Mouse (Mus musculus): ENCODE data around the gene Cwc27. TPM values are rescaled to one million over a fixed set of nuclear protein-coding genes. Genes with fewer than 3 reads are reported as not detected.

Cwc27 gene
- polyA plus RNA-seq, 1 experiment from 2014 or later, result 7.0 TPM

DNA sequence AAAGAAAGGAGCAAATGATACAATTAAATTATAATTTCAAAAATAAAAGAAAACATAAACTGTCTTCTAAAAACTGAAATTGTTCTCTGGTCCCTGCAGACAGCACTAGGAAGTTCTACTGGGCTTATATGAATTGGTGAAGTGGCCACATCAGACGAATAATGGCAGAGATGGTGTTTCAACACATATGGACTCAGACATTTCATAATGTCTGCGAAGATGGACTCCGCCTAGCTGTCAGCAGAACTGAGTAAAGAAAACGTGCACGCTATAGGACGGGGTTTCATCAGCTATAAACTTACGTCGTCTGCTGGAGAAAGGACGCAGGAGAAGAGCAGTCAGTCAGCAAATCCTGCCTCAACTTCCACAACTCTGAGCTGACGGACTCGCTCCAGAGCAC is 187.3 kb downstream of the Cwc27 start:
- no peak overlapping the region for H3K4me2 ChIP-seq (ENCODE audit: low read depth, low read length)
- H3K27ac ChIP-seq (ENCODE audit: low read length), result no peak overlapping the region
- H3K27me3 ChIP-seq (ENCODE audit: control insufficient read depth, insufficient read depth, low read depth, low read length), result no peaks in the 10 kb centered on the region
- no peak for ATAC-seq (ENCODE audit: low read depth)
- no peaks in the 10 kb centered on the region for H3K36me3 ChIP-seq (ENCODE audit: control insufficient read depth, insufficient read depth)
- WGBS (ENCODE audit: insufficient replicate concordance), result 84% methylated on average over 11 of the region's 11 CpGs
- H3K9me3 ChIP-seq (replicated peaks; ENCODE audit: control insufficient read depth, low read length), result no peaks in the 10 kb centered on the region
- no peak overlapping the region for H3K4me3 ChIP-seq (ENCODE audit: low read depth, low read length)
- H3K4me1 ChIP-seq (ENCODE audit: control insufficient read depth, low read depth, low read length), result peaks cover 4% of the 10 kb centered on the region; the same call in 1 of the 2 replicates
- no peak overlapping the region for H3K9ac ChIP-seq (ENCODE audit: low read depth, low read length)

DNA sequence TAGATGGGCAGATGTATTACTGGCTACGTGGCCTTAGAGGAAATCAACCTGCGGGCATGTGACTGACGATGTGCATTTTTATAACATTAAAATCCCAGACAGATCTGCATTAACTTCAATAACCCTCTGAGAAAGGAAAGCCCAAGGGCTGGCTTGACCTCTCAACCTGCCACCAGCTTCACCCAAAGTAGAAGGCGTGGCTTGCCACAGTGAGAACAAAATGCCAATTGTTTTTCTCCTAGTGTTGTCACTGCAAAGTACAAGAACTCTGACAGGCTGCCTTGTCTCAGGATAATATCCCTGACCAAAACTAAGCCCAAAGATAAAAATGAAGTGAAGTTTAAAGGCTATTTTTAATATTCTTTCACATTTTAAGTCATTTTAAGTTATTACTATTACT is 188.9 kb downstream of the Cwc27 start:
- Histone ChIP-seq H3K4me3 (ENCODE audit: low read depth, low read length) (no peak overlapping the region), H3K9ac (ENCODE audit: low read depth, low read length) (no peak overlapping the region), H3K4me2 (ENCODE audit: low read depth, low read length) (no peak overlapping the region), H3K27ac (ENCODE audit: low read length) (no peak overlapping the region), H3K4me1 (ENCODE audit: control insufficient read depth, low read depth, low read length) (peaks cover 4% of the 10 kb centered on the region; the same call in 1 of the 2 replicates), H3K36me3 (ENCODE audit: control insufficient read depth, insufficient read depth) (no peaks in the 10 kb centered on the region), H3K27me3 (ENCODE audit: control insufficient read depth, insufficient read depth, low read depth, low read length) (no peaks in the 10 kb centered on the region), H3K9me3 (replicated peaks; ENCODE audit: control insufficient read depth, low read length) (no peaks in the 10 kb centered on the region)
- no peak for ATAC-seq (ENCODE audit: low read depth)
- WGBS (ENCODE audit: insufficient replicate concordance), result 70% methylated on average over 4 of the region's 4 CpGs

DNA sequence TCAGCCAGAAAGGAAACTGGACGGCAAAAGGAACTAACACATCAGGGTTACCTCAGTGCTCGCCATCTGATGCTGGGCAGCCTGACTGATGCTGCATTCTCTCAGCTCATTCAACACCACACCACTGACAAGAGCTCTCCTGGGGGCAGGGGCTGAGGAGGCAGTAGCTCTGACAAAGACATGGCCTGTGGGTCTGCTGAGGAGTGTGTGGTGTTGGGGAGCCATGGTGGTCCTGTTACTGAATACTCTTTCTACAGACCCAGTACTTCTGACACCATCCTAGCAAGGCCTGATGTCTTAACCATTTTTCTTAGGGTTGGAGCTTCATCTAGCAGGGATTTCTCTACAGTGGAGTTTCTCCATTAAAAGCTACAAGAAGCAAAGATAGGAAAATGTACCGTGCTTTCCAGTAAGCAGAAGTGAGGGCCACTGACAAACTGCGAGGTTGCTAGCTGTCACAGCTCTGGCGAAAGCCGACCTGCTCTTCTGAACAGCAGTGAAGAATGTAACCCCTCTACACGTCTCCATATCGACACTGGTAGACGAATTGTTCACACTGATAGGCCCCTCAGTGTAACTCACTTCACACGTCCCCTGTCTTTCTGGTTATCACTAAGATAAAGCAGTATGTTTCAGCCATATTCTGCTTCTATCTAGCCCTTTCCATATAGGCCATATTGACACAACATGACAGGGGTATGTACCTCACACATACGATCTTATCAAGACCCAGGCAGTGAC is 189.6 kb downstream of the Cwc27 start:
- Histone ChIP-seq H3K4me2 (ENCODE audit: low read depth, low read length) (no peak overlapping the region), H3K27me3 (ENCODE audit: control insufficient read depth, insufficient read depth, low read depth, low read length) (no peaks in the 10 kb centered on the region), H3K4me1 (ENCODE audit: control insufficient read depth, low read depth, low read length) (peaks cover 4% of the 10 kb centered on the region; the same call in 1 of the 2 replicates), H3K27ac (ENCODE audit: low read length) (no peak overlapping the region), H3K9ac (ENCODE audit: low read depth, low read length) (no peak overlapping the region), H3K36me3 (ENCODE audit: control insufficient read depth, insufficient read depth) (no peaks in the 10 kb centered on the region), H3K4me3 (ENCODE audit: low read depth, low read length) (no peak overlapping the region), H3K9me3 (replicated peaks; ENCODE audit: control insufficient read depth, low read length) (no peaks in the 10 kb centered on the region)
- WGBS (ENCODE audit: insufficient replicate concordance), result 47% methylated on average over 11 of the region's 11 CpGs
- peak; percentile 70 for ATAC-seq (ENCODE audit: low read depth)

DNA sequence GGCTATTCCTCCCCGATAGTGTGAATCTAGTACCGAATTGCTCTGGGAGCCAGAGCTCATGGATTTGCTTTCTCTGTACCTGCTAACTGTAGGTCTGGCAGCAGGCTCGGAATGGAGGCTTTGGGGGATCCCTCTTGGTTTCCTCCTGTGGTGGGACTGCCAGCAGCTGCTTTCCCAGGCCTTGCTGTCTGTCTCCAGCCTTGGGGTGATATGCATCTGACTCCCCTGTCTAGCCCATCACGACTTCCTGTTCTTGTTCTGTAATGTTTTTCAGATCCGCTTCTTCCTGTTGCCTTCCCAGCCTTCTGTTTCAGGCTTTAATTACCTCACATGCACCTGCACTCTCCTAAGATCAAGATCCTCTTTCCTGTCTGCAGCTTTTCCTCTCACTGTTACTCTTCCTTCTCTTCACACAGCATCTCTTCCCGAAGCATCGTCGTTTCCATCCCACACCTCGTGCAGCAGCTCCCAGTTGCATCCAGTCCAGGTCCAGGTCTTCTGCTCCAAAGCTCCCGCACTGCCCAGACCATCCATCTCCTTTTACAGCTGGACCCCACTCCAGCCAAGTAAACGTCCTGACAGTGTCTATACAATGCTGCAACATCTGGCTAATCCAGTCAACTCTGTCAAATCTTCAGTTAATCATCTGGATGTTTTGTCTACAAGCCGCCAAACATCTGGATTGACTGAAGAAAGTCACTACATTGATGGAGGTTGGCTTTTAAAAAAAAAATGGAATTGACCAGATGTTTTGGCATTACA is 193.6 kb downstream of the Cwc27 start:
- H3K4me1 ChIP-seq (ENCODE audit: control insufficient read depth, low read depth, low read length), result peaks cover 4% of the 10 kb centered on the region; the same call in 1 of the 2 replicates
- no peaks in the 10 kb centered on the region for H3K36me3 ChIP-seq (ENCODE audit: control insufficient read depth, insufficient read depth)
- H3K27me3 ChIP-seq (ENCODE audit: control insufficient read depth, insufficient read depth, low read depth, low read length), result no peaks in the 10 kb centered on the region
- no peak overlapping the region for H3K9ac ChIP-seq (ENCODE audit: low read depth, low read length)
- no peak overlapping the region for H3K4me2 ChIP-seq (ENCODE audit: low read depth, low read length)
- no peak overlapping the region for H3K4me3 ChIP-seq (ENCODE audit: low read depth, low read length)
- H3K27ac ChIP-seq (ENCODE audit: low read length), result no peak overlapping the region
- no peaks in the 10 kb centered on the region for H3K9me3 ChIP-seq (replicated peaks; ENCODE audit: control insufficient read depth, low read length)
- 39% methylated on average over 12 of the region's 12 CpGs for WGBS (ENCODE audit: insufficient replicate concordance)
- no peak for ATAC-seq (ENCODE audit: low read depth)

DNA sequence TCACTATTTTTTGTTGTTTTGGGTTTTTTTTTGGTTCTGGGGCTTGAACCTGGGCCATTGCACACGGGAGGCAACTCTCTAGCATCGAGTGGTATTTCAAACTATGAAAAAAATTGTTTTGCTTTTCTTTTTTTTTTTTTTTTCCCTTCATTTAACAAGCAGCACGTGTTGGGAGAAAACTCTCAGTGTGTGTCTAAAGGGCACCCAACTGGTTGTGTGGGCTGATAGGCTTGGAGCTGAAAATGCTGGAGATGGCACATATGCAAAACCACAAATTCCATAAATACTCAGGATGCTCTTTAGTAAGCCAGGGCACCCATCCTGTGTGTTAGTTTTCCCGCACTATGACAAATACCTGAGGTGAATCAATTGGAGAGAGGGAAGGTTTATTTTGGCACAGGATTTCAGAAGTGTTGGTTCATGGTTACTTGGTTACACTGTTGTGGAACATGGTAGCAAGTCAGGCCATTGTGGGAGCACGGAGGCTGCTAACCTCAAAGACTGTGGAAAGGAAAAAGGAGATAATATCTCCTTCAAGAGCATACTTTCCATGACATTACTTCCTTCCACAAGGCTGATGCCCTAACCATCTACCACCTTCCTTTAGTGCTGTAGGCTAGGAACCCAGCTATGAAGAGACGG is 194.7 kb downstream of the Cwc27 start:
- H3K4me2 ChIP-seq (ENCODE audit: low read depth, low read length), result no peak overlapping the region
- ATAC-seq (ENCODE audit: low read depth), result no peak
- 59% methylated on average over 6 of the region's 6 CpGs for WGBS (ENCODE audit: insufficient replicate concordance)

DNA sequence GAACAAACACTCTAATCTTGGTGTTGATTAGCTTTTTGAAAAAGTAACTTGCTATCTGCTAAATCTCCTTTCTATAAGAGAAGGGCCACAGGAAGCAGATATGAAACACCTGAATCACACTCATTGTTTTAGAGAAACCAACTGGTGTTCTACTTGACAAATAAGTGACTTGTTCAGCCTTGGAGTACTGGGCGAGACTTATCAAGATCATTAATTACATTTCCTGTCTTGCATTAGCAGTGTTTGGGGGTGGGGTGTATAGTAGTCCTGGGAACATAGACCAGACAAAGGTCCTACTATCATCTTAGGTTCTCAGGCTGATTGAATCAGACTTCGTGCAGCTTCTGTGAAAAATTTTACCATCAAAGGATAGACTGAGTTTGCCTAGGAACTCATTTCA is 196.5 kb downstream of the Cwc27 start:
- 43% methylated on average over 2 of the region's 2 CpGs for WGBS (ENCODE audit: insufficient replicate concordance)

More for the DNA sequence above, 194.7 kb downstream of the Cwc27 start:
- H3K9ac ChIP-seq (ENCODE audit: low read depth, low read length), result no peak overlapping the region
- no peaks in the 10 kb centered on the region for H3K4me1 ChIP-seq (ENCODE audit: control insufficient read depth, low read depth, low read length)
- no peak overlapping the region for H3K27ac ChIP-seq (ENCODE audit: low read length)
- no peaks in the 10 kb centered on the region for H3K9me3 ChIP-seq (replicated peaks; ENCODE audit: control insufficient read depth, low read length)
- no peaks in the 10 kb centered on the region for H3K27me3 ChIP-seq (ENCODE audit: control insufficient read depth, insufficient read depth, low read depth, low read length)
- H3K36me3 ChIP-seq (ENCODE audit: control insufficient read depth, insufficient read depth), result no peaks in the 10 kb centered on the region
- H3K4me3 ChIP-seq (ENCODE audit: low read depth, low read length), result no peak overlapping the region

DNA sequence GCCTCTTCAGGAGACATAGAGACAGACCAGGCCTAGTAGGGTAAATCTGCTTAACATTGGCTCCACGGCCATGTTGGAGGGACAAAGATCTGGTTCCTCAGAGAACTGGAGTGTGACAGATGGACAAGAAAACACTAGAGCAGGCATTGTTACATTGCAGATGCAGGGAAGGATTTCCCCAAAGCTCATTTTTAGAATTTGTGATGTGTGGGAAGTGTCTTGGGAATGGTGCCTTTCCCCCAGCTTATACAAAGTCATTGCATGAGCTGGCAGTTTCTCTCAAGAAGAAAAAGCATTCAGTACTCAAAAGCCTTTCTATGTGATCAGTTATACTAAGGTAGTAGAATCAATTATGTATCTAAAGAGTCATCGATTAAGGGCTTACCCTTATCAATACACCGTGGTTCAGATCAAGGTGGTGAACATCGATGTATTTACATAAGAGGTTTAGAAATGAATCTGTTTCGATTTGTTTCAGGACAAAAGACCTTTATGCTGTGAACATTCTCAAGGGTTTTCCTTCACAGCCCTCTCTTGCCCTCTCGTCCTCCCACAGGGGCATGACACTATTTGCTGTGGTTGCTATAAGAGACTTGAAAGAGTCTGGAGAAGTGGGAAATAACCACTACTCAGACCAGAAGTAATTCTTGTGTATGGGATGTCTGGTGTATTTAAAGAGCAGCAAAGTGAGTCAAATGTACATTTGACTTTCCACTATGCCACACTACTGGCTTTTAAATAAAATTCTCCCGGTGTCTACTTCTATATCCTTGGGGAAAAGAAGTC is 197.2 kb downstream of the Cwc27 start:
- Histone ChIP-seq H3K9ac (ENCODE audit: low read depth, low read length) (no peak overlapping the region), H3K27ac (ENCODE audit: low read length) (no peak overlapping the region), H3K4me2 (ENCODE audit: low read depth, low read length) (no peak overlapping the region), H3K4me1 (ENCODE audit: control insufficient read depth, low read depth, low read length) (no peaks in the 10 kb centered on the region), H3K36me3 (ENCODE audit: control insufficient read depth, insufficient read depth) (no peaks in the 10 kb centered on the region), H3K4me3 (ENCODE audit: low read depth, low read length) (no peak overlapping the region), H3K27me3 (ENCODE audit: control insufficient read depth, insufficient read depth, low read depth, low read length) (no peaks in the 10 kb centered on the region), H3K9me3 (replicated peaks; ENCODE audit: control insufficient read depth, low read length) (no peaks in the 10 kb centered on the region)
- no peak for ATAC-seq (ENCODE audit: low read depth)
- 70% methylated on average over 7 of the region's 7 CpGs for WGBS (ENCODE audit: insufficient replicate concordance)

More for the DNA sequence above, 196.5 kb downstream of the Cwc27 start:
- no peaks in the 10 kb centered on the region for H3K9me3 ChIP-seq (replicated peaks; ENCODE audit: control insufficient read depth, low read length)
- H3K4me1 ChIP-seq (ENCODE audit: control insufficient read depth, low read depth, low read length), result no peaks in the 10 kb centered on the region
- no peaks in the 10 kb centered on the region for H3K27me3 ChIP-seq (ENCODE audit: control insufficient read depth, insufficient read depth, low read depth, low read length)
- H3K4me2 ChIP-seq (ENCODE audit: low read depth, low read length), result no peak overlapping the region
- H3K27ac ChIP-seq (ENCODE audit: low read length), result no peak overlapping the region
- no peak overlapping the region for H3K9ac ChIP-seq (ENCODE audit: low read depth, low read length)
- no peaks in the 10 kb centered on the region for H3K36me3 ChIP-seq (ENCODE audit: control insufficient read depth, insufficient read depth)
- H3K4me3 ChIP-seq (ENCODE audit: low read depth, low read length), result no peak overlapping the region
- ATAC-seq (ENCODE audit: low read depth), result no peak

DNA sequence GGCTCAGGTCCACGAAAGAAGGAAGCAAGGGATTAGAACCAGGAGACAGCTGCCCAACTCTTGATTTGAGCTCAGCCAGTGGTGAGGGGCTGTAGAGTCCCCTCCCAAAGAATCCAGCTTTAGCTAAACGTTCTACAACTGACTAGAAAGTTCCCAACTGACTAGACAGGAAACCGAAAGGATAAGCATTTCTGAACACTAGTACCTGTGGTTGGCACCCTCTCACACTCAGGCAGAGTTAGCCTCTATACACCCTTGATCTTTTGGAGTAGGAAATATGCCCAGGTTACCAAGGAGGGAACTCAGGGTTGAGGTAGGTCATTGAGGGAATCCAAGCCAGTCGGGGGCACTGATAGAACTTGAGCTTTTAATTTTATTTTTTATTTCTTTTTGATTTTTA is 199.7 kb downstream of the Cwc27 start:
- no peaks in the 10 kb centered on the region for H3K36me3 ChIP-seq (ENCODE audit: control insufficient read depth, insufficient read depth)
- WGBS (ENCODE audit: insufficient replicate concordance), result 58% methylated on average over 4 of the region's 4 CpGs

More for the DNA sequence above, 199.7 kb downstream of the Cwc27 start:
- no peaks in the 10 kb centered on the region for H3K9me3 ChIP-seq (replicated peaks; ENCODE audit: control insufficient read depth, low read length)
- no peaks in the 10 kb centered on the region for H3K4me1 ChIP-seq (ENCODE audit: control insufficient read depth, low read depth, low read length)
- no peak overlapping the region for H3K27ac ChIP-seq (ENCODE audit: low read length)
- H3K9ac ChIP-seq (ENCODE audit: low read depth, low read length), result no peak overlapping the region
- ATAC-seq (ENCODE audit: low read depth), result no peak
- no peak overlapping the region for H3K4me2 ChIP-seq (ENCODE audit: low read depth, low read length)
- H3K4me3 ChIP-seq (ENCODE audit: low read depth, low read length), result no peak overlapping the region
- H3K27me3 ChIP-seq (ENCODE audit: control insufficient read depth, insufficient read depth, low read depth, low read length), result no peaks in the 10 kb centered on the region
